Mouse (Mus musculus) cerebellum, adult 2 months (tissue): Measurements from ENCODE around the gene Cracr2b.
A peak's percentile ranks its signal among the peaks of the same experiment; 100 is the strongest.

ENCODE experiments used
- CTCF ChIP-seq: fragments of 200-500 bp; IDR thresholded peaks from 2 replicates; pipeline ENCODE4 v1.5.1; 2011; ENCODE audit warnings: low read depth, mild to moderate bottlenecking, control low read depth, low read length, moderate library complexity, borderline replicate concordance; ENCODE audit not compliant: insufficient read depth
- POLR2A ChIP-seq: fragments of 200-500 bp; IDR thresholded peaks from 2 replicates; pipeline ENCODE4 v1.6.1; 2011; ENCODE audit warnings: low read length, control low read depth, borderline replicate concordance; ENCODE audit not compliant: insufficient read depth

DNA sequence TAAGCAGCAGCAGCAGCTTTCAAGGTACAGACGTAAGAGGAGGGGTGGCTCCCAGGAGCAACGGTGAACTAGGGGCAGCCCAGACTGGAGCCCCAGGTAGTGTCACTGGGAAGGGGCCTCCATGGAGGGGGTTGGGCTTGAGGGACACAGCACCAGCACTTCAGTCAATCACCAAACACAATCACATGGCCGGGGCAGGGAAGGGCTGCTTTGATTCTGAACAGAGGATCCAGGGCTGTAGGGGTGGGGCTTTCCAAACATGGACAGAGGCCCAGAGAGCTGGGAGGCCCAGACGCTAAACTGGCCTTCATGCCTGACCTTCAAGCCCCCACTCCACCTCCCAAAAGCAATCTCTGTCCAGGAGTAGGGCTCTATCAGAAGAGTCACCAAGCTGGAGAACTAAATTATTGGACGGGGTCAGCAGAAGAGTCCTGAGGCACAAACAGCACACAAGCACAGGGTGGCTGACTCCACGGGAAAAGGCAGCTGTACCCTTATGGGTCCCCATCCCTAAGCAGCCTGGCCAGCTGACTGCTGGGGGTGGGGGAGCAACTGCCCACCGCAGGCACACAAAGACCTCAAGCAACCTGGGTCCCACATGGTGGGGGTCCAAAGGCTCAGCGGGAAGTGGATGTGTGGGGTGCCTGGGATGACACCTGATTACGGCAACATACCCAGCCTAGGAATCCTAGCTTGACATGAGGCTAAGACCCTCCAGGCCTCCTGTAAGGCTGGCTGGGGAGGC lies 30.9 kb upstream of the Cracr2b start:
- TF ChIP-seq CTCF, result no peak
- peak; percentile 1; the same call in 1 of the 2 replicates for TF ChIP-seq POLR2A
